Mouse (Mus musculus): Measurements from ENCODE around the gene Gm20850. TPM values are rescaled to one million over a fixed set of nuclear protein-coding genes. Genes with fewer than 3 reads are reported as not detected.
"Not testable (repeated sequence)": the region's sequence is repeated elsewhere in the genome, so short reads cannot be mapped to it uniquely, and the experiment has no call there.

Gm20850 gene
- not detected in 2 replicates for polyA plus RNA-seq (2012; ENCODE audit: insufficient read depth, low replicate concordance)

DNA sequence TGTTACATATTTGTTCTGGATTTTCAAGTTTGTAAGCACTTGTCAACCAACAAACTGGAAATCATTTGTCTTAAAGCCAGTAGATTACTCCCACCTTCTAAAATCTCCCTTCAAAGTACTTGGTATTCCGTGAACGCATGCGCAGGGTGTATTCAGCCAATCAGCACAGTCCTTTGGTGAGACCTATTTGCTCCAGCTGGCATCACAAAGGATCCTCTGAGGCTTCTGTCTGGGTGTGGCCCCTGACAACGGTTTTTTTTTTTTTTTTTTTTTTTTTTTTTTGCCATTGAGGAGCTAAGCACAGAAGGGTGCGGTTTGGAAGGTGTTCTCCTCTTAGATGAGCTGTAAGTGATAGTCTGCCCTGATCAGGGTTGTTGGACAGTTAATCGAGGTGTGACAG lies at the start of gene Gm20850:
TSS of gene Gm20850 (plus strand) at position 301 of the 400 bp plus-strand sequence.
- not testable (repeated sequence) for H3K36me3 ChIP-seq (replicated peaks; ENCODE audit: low read length); H3K27me3 ChIP-seq (replicated peaks); H3K4me1 ChIP-seq; H3K4me3 ChIP-seq (replicated peaks); H3K9me3 ChIP-seq

Data from megakaryocyte, embryonic 14.5 days (primary cell).